Mouse (Mus musculus) mammary gland, adult 2 months (tissue): ENCODE measurements around the gene Apol10b. TPM values are rescaled to one million over a fixed set of nuclear protein-coding genes. Genes with fewer than 3 reads are reported as not detected.

Experiments used
- polyA plus RNA-seq: library from polyadenylated mRNA; depleted of rRNA; stranded (reverse); fragments of >200 nt; gene quantifications from 2 replicates; pipeline ENCODE4 v1.2.3, GENCODE M21; 2012; ENCODE audit warnings: low replicate concordance; rRNA removed

Apol10b gene
- polyA plus RNA-seq, result 0.61 and 1.6 TPM in 2 replicates

GRCm38 (mm10) chr15:77595961-77596360 is at the start of gene Apol10b:
TSS of gene Apol10b (minus strand) at chr15:77596125.

GRCm38 (mm10) chr15:77643176-77643575 is 47.3 kb upstream of the Apol10b start, which contains the start of gene Apol11b:
TSS of gene Apol11b (minus strand) at chr15:77643286.

GRCm38 (mm10) chr15:77598958-77599357 is 3.0 kb upstream of the Apol10b start, which contains the start of gene Gm36245:
TSS of gene Gm36245 (plus strand) at chr15:77599258.

GRCm38 (mm10) chr15:77561792-77562191 is 34.1 kb downstream of the Apol10b start, which contains the start of gene 1700025B11Rik:
TSS of gene 1700025B11Rik (minus strand) at chr15:77561892.

Other genes starting within 250 kb of the Apol10b start
- 0.26 and 0.43 TPM in 2 replicates for gene Apol7a, start 197.0 kb downstream of the Apol10b start, polyA plus RNA-seq
- 1.7 and 2.0 TPM in 2 replicates for gene Apol9a, start 185.0 kb downstream of the Apol10b start, polyA plus RNA-seq
- 0.06 and 0.11 TPM in 2 replicates for gene Apol7b, start 148.6 kb downstream of the Apol10b start, polyA plus RNA-seq
- gene Apol10a, start 119.1 kb downstream of the Apol10b start, polyA plus RNA-seq, result not detected in 2 replicates
- 0.16 TPM in 1 of 2 replicates, not detected in the other for gene Apol11a, start 87.9 kb downstream of the Apol10b start, polyA plus RNA-seq
- 32.3 and 32.6 TPM in 2 replicates for gene Apol7c, start 62.8 kb downstream of the Apol10b start, polyA plus RNA-seq
- gene 1700025B11Rik, start 34.2 kb downstream of the Apol10b start, polyA plus RNA-seq, result not detected in 2 replicates
- gene Gm36245, start 3.1 kb upstream of the Apol10b start, polyA plus RNA-seq, result not detected in 2 replicates
- 0.32 and 0.37 TPM in 2 replicates for gene Apol11b, start 47.2 kb upstream of the Apol10b start, polyA plus RNA-seq
- 5.5 and 5.8 TPM in 2 replicates for gene Apol7e, start 102.7 kb upstream of the Apol10b start, polyA plus RNA-seq
- 3.0 and 3.2 TPM in 2 replicates for gene Apol9b, start 132.9 kb upstream of the Apol10b start, polyA plus RNA-seq
- gene Apol8, start 160.9 kb upstream of the Apol10b start, polyA plus RNA-seq, result 0.06 and 0.10 TPM in 2 replicates
- gene Myh9, start 246.1 kb upstream of the Apol10b start, polyA plus RNA-seq, result 90.1 and 121 TPM in 2 replicates